Mouse (Mus musculus): ENCODE data around the gene Csnk1e.

The Csnk1e gene

DNA sequence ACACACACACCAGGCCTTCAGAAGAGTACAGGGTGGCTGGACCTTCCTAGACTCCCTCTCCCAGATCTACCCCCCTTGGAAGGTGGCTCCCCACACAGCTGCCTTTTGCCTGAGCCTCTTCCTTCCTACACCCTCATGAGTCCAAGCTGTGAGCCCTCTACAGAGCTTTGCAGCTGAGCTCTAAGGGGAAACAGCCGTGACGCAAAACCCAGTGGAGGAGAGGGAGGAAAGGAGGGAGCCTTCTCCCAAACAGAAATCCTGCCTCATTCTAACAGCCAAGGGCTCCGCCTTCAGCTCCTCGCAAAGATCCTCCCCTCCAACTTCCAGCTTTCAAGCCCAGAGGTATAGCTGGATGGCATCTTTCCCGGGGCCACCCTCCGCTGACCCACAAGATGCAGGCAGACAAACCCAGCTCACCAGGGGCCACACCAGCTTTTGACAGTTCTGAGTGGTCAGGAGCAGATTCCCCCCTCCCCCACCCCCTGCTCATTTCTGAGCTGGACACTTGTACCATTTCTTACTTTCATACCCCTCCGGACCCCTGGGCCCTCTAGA is 11.4 kb downstream of the Csnk1e start:
- DNase-seq (ENCODE audit: low read depth, low spot score): no peak

GRCm38 (mm10) chr15:79442961-79443518 is 12.3 kb downstream of the Csnk1e start:
- DNase-seq (ENCODE audit: low read depth, low spot score): no peak

- DNase-seq (ENCODE audit: low read depth, low spot score): no peak
Measured at GRCm38 (mm10) chr15:79442257-79442611, 13.1 kb downstream of the Csnk1e start.

GRCm38 (mm10) chr15:79441331-79442256 is 13.8 kb downstream of the Csnk1e start:
- peak; percentile 27 for DNase-seq (ENCODE audit: low read depth, low spot score)

- DNase-seq (ENCODE audit: low read depth, low spot score): no peak
Measured at GRCm38 (mm10) chr15:79440651-79441330, 14.6 kb downstream of the Csnk1e start.

DNA sequence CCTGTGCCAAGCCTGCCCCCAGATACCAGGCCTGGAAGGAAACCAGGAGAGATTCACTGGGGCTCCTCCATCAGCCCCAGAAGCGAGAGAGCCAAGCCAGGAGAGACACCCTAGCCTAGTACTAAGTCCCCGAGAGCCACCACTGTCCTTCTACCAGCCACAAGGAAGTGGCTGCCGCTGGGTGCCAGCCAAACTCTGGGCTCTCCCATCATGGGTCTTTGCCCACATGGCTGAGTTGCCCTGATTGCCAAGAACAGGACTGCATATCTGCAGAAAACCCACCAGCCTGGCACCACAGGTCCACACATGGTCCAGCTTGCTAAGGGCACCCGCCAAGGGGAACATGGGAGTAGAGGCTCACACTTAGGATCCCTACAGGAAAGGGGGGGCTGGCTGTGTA is 15.1 kb downstream of the Csnk1e start:
- no peak for DNase-seq (ENCODE audit: low read depth, low spot score)

DNA sequence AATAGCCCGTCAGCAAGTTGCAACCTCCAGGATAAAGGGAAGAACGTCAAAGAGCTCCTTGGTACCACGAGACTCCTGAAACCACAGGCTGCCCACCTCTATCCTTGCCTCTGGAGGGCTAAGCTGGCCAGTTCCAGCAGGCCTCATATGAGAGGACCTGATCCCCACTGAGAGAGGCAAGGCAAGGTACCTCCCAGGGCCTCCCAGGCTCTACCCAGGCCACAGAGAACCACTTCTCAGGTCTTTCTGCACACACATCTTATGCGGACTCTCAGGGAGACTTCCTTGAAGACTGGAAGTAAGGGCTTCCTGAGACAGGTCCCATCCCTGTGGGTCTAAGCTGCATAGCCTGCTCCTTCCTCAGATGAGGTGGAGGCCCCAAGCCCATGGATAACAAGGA is 16.0 kb downstream of the Csnk1e start:
- DNase-seq (ENCODE audit: low read depth, low spot score): no peak

DNA sequence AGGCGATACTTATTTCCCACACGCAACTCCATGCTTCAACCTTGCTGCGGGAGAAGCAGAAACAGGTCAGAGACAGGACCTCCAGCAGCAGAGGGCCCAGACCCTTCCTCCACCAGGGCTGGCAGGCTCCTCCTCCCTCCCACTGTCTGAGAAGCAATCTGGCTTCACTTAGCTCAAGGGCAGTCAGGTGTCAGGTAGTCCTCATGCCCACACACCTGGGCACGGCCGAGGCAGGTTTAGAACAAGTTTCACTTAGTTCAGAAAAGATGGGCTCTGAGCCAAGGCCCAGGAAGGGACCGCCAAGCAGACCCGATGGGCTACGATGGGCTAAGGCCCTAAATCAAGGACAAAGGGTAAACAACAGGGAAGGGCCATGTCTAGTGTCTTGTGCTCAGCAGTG is 16.6 kb downstream of the Csnk1e start:
- no peak for DNase-seq (ENCODE audit: low read depth, low spot score)

- no peak for DNase-seq (ENCODE audit: low read depth, low spot score)
Measured at GRCm38 (mm10) chr15:79438209-79438810, 17.1 kb downstream of the Csnk1e start.

- DNase-seq (ENCODE audit: low read depth, low spot score): no peak
Measured at GRCm38 (mm10) chr15:79437541-79438208, 17.7 kb downstream of the Csnk1e start.

GRCm38 (mm10) chr15:79436481-79436921 is 18.9 kb downstream of the Csnk1e start:
- no peak for DNase-seq (ENCODE audit: low read depth, low spot score)

DNA sequence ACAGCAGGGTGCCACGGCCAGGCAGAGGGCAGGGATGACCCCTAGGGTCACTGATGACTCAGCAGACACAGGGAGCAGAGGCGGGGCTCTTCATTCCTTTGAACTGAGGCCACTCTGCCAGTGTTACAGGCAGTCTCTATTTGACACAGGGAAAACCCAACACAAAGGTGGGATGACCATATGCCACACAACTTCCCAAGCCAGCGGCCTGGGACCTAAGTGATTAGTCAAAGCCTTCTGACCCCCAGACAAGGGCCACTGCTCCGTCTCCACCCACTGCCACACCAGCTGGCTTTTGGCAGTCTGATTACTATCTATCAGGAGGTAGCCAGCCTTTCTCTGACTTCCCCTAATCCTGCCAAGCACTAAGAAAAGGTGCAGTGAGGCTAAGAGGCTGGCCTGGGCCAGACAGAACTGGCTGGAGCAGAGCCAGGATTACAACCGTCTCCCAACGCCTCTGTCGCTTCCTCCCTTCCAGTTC is 20.1 kb downstream of the Csnk1e start:
- peak; percentile 25 for DNase-seq (ENCODE audit: low read depth, low spot score)

- no peak for DNase-seq (ENCODE audit: low read depth, low spot score)
Measured at GRCm38 (mm10) chr15:79432892-79433291, 22.5 kb downstream of the Csnk1e start.

DNA sequence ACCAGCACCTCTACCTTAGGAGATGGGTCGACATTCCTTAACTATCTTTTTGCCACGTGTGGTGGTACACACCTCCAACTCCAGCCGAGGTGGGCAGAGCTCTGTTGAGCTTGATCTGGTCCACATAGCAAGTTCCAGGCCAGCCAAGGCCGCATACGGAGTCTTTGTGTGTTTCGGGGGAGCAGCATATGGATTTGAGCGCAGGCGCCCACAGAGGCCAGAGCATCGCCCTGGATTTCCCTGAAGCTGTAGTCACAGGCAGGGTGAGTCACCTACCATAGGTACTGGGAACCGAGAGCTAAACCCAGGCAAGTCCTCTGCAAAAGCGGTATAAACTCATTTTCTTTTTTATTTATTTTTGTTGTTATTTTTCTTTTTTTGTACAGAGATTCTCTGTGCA is 23.0 kb downstream of the Csnk1e start:
- DNase-seq (ENCODE audit: low read depth, low spot score): no peak

- no peak for DNase-seq (ENCODE audit: low read depth, low spot score)
Measured at GRCm38 (mm10) chr15:79431925-79432324, 23.4 kb downstream of the Csnk1e start.

- DNase-seq (ENCODE audit: low read depth, low spot score): no peak
Measured at GRCm38 (mm10) chr15:79430461-79431000, 24.8 kb downstream of the Csnk1e start.

DNA sequence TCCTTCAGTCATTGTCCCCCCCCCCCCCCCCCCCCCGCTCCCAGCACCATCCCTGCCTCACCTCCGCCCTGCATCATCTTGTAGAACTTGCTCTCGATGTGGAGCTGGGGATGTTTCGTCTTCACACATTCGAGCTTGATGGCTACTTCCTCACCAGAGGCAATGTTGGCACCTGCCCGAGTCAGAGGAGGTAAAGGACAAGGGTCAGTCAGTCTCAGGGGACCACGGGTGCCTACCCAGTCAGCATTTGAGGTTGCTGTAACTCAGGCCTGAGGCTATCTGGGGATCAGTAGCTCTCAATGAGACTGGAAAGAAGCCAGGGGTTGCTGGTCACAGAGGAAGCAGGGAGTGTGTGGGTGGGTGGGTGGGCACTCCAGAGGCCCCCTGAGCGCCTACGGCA is 25.4 kb downstream of the Csnk1e start:
- DNase-seq (ENCODE audit: low read depth, low spot score): no peak

DNA sequence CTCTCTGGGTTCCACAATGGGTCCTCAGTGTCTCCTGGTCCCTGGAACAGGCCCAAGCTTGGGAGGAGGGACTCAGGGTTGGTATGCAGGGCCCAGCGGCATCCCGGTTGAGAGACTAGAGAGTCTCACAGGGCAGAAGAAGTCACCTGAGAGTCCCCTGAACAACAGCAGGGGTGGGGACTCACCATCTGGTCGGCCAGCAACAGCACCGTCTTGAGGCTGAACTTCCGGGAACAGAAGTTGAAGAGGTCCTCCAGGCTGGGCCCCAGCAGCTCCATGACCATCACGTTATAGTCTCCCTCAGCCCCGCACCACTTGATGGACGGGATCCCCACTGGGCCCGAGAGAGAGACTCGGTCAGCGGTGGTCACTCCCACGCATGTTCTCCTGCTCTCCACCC is 25.8 kb downstream of the Csnk1e start:
- DNase-seq (ENCODE audit: low read depth, low spot score): no peak

- no peak for DNase-seq (ENCODE audit: low read depth, low spot score)
Measured at GRCm38 (mm10) chr15:79428616-79429015, 26.8 kb downstream of the Csnk1e start.

DNA sequence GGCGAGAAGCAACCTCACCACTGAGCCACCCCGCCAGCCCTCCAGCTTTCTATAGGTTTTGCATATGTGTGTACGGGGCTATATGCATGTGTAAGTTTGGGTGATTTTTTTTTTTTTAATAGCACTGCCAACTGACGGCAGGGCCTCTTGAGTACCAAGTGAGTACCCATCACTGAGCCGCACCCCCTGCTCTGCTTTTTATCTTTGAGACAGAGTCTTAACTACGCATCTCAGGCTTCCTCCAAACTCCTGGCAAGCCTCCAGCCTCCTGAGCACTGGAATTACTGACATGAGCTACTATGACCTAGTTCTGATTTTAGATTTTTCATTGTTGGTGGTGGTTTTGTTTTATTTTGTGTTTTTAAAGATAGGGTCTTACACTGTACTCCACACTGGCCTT is 27.9 kb downstream of the Csnk1e start:
- no peak for DNase-seq (ENCODE audit: low read depth, low spot score)

GRCm38 (mm10) chr15:79425516-79425915 is 29.9 kb downstream of the Csnk1e start:
- no peak for DNase-seq (ENCODE audit: low read depth, low spot score)

Data from retina, postnatal 7 days (tissue).